Mouse (Mus musculus): ENCODE data around the gene Trpm6. TPM values are rescaled to one million over a fixed set of nuclear protein-coding genes. Genes with fewer than 3 reads are reported as not detected.

The Trpm6 gene
- polyA plus RNA-seq, 1 experiment from 2014 or later = 0.13 TPM

GRCm38 (mm10) chr19:18771561-18771960, 21.8 kb downstream of the Trpm6 start:
- H3K27me3 ChIP-seq = no peaks in the 10 kb centered on the region
- no peak overlapping the region for H3K4me3 ChIP-seq (replicated peaks)
- no peak overlapping the region for H3K4me2 ChIP-seq (replicated peaks)
- no peaks in the 10 kb centered on the region for H3K9me3 ChIP-seq (replicated peaks)
- H3K36me3 ChIP-seq = no peaks in the 10 kb centered on the region
- H3K9ac ChIP-seq = no peak overlapping the region
- H3K4me1 ChIP-seq = no peaks in the 10 kb centered on the region
- H3K27ac ChIP-seq (replicated peaks) = no peak overlapping the region
- 77% methylated on average over 1 of the region's 1 CpGs for WGBS
- ATAC-seq (ENCODE audit: insufficient number of reproducible peaks, low FRiP score, low TSS enrichment, low read depth) = no peak

DNA sequence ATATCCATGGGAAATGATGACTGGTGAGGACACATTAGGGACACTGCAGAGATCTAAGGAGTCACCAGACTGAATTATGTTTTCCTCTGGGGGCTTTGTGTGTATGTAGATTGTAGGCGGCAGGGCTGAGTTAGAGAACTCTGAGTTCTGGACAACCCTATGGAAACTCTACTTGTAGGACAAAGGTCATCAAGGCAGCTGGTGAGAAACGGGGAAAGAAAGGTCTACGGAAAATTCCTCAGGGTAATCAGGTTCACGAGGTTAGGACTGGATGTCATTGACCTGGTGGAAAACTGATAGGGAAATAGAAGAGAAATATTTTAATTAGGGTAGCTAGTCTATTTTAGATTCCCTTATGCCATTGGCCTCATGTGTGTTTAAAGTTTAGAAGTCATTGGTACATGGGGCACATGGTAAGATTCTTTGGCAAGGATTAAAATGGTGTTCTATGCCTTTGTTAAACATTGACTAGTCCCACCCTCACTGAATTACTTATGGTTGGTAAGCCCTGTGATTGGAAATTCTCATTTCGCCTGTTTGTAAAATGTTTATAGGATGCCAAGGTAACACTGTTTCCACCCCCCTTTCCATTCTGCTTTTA, 23.2 kb downstream of the Trpm6 start:
- Histone ChIP-seq H3K27ac (replicated peaks) (no peak overlapping the region), H3K27me3 (no peaks in the 10 kb centered on the region), H3K4me2 (replicated peaks) (no peak overlapping the region), H3K4me1 (no peaks in the 10 kb centered on the region), H3K9me3 (replicated peaks) (no peaks in the 10 kb centered on the region), H3K9ac (no peak overlapping the region), H3K36me3 (no peaks in the 10 kb centered on the region), H3K4me3 (replicated peaks) (no peak overlapping the region)
- no peak for ATAC-seq (ENCODE audit: insufficient number of reproducible peaks, low FRiP score, low TSS enrichment, low read depth)
- 78% methylated on average over 5 of the region's 5 CpGs for WGBS

DNA sequence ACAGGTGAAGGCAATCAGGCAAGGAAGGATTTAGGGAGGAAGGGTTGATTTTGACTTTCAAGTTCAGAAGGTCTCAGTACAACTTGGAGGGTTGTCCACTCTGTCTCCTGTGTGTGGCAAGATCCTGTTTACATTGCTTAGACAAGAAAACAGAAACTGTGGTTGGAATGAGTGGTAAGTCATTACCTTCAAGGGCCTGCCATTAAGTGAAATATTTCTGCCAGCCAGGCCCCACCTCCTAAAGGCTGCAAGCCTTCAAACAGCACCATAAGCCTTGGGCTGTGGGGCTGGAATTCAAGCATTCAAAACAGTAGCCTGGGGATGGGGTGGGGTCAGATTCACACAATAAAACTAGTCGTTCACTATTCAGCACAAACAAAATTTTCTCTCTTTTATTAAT, 24.3 kb downstream of the Trpm6 start:
- Histone ChIP-seq H3K9ac (no peak overlapping the region), H3K27me3 (no peaks in the 10 kb centered on the region), H3K9me3 (replicated peaks) (no peaks in the 10 kb centered on the region), H3K36me3 (no peaks in the 10 kb centered on the region), H3K4me3 (replicated peaks) (no peak overlapping the region), H3K4me1 (no peaks in the 10 kb centered on the region), H3K27ac (replicated peaks) (no peak overlapping the region), H3K4me2 (replicated peaks) (no peak overlapping the region)
- WGBS = 37% methylated on average over 1 of the region's 1 CpGs
- ATAC-seq (ENCODE audit: insufficient number of reproducible peaks, low FRiP score, low TSS enrichment, low read depth) = no peak

DNA sequence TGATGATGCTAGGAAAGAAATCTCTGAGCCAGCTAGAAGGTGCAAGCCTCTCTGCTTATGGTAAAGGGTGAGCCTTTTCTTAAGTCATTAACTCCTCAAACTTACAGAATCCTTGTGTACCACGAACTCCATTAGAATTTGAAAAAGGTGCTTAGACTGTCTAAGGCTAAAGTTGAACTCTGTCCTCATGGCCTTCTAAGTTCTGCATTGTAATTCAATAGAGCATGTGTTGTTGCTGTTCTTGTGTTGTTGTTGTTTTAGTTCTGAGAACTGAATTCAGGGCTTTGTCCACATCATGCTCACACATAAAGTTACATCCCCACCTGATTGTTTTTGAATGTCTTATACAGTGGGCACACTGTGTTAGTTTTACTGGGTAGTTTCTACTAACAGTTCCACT, 49.9 kb downstream of the Trpm6 start:
- no peaks in the 10 kb centered on the region for H3K9me3 ChIP-seq (replicated peaks)
- H3K9ac ChIP-seq = no peak overlapping the region
- no peak overlapping the region for H3K4me3 ChIP-seq (replicated peaks)
- ATAC-seq (ENCODE audit: insufficient number of reproducible peaks, low FRiP score, low TSS enrichment, low read depth) = no peak
- H3K4me2 ChIP-seq (replicated peaks) = no peak overlapping the region
- H3K27me3 ChIP-seq = no peaks in the 10 kb centered on the region
- 81% methylated on average over 1 of the region's 1 CpGs for WGBS
- H3K27ac ChIP-seq (replicated peaks) = no peak overlapping the region
- H3K36me3 ChIP-seq = no peaks in the 10 kb centered on the region
- no peaks in the 10 kb centered on the region for H3K4me1 ChIP-seq

DNA sequence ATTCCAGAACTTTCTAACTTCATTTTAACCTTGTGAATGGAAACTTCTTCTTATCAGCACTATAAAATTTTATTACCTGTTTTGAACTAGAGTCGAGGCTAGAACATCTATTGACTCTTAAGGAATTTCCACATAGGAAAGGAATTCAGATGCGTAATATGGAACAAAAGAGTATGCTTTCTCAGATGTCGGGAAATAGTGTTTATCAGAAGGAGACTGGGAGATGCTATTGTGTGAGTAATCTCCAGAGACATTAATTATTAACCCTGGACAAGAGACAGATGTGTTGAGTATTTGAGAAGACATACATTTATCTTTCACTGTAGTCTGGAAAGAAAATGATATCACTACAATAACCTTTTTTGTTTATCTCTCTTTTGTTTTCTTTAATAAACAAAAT, 61.5 kb downstream of the Trpm6 start:
- Histone ChIP-seq H3K9ac (no peak overlapping the region), H3K9me3 (replicated peaks) (no peaks in the 10 kb centered on the region), H3K4me3 (replicated peaks) (no peak overlapping the region), H3K4me1 (no peaks in the 10 kb centered on the region), H3K27ac (replicated peaks) (no peak overlapping the region), H3K27me3 (no peaks in the 10 kb centered on the region), H3K4me2 (replicated peaks) (no peak overlapping the region), H3K36me3 (no peaks in the 10 kb centered on the region)
- ATAC-seq (ENCODE audit: insufficient number of reproducible peaks, low FRiP score, low TSS enrichment, low read depth) = no peak
- WGBS = 73% methylated on average over 3 of the region's 3 CpGs

DNA sequence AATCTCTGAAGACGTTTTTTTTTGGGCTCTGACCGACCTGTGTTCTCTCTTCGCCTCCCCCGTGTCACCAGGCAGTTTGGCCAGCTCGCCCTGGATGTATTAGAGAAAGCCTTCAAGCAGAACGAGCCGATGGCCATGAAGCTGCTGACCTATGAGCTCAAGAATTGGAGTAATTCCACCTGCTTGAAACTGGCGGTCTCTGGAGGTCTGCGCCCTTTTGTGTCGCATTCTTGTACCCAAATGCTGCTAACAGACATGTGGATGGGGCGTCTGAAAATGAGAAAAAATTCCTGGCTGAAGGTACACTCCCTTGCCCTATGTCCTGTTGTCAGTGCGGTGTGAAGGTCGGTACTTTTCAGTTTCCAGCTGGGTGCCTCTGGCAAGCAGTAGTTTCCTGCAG, 65.4 kb downstream of the Trpm6 start:
- ATAC-seq (ENCODE audit: insufficient number of reproducible peaks, low FRiP score, low TSS enrichment, low read depth) = no peak
- Histone ChIP-seq H3K36me3 (no peaks in the 10 kb centered on the region), H3K9me3 (replicated peaks) (no peaks in the 10 kb centered on the region), H3K27ac (replicated peaks) (no peak overlapping the region), H3K4me3 (replicated peaks) (no peak overlapping the region), H3K4me1 (no peaks in the 10 kb centered on the region), H3K27me3 (no peaks in the 10 kb centered on the region), H3K4me2 (replicated peaks) (no peak overlapping the region), H3K9ac (no peak overlapping the region)
- WGBS = 79% methylated on average over 13 of the region's 13 CpGs

DNA sequence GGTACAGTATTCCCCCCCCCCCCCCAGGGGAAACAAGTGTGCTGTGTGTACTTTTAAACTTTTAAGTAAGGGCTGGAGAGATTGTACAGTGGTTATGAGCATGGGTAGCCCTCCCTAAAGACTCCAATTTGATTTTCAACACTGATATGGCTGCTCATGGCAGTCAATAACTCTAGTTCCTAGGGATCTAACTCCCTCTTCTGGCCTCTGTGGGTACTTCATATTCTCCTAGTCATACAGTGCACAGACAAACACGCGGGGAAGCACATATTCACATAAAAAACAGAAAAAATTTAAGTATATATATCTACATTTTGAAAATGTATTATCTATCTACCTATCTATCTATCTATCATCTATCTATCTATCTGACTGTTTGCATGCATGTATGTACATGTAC, 67.6 kb downstream of the Trpm6 start:
- Histone ChIP-seq H3K36me3 (no peaks in the 10 kb centered on the region), H3K4me3 (replicated peaks) (no peak overlapping the region), H3K9me3 (replicated peaks) (no peaks in the 10 kb centered on the region), H3K9ac (no peak overlapping the region), H3K27me3 (no peaks in the 10 kb centered on the region), H3K4me1 (no peaks in the 10 kb centered on the region), H3K4me2 (replicated peaks) (no peak overlapping the region), H3K27ac (replicated peaks) (no peak overlapping the region)
- ATAC-seq (ENCODE audit: insufficient number of reproducible peaks, low FRiP score, low TSS enrichment, low read depth) = no peak
- WGBS = 75% methylated on average over 2 of the region's 2 CpGs

DNA sequence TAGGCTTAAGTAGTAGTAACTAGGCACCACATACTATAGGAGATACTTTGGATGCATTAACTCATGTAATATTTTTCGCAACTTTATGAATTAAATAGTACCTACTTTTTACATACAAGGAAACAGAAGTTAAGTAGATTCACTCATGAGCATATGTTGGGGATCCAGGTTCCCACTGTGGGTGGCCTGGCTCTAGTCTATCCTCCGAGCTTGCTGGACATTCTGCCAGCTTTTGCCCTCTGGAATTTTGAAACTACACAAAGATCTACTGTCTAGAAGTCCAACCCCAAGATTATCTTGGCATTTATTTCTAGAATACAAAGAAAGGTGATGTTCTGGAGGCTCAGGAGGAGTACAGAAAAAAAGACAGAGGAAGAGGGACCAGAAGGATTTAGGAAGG, 78.8 kb downstream of the Trpm6 start:
- Histone ChIP-seq H3K9ac (no peak overlapping the region), H3K9me3 (replicated peaks) (no peaks in the 10 kb centered on the region), H3K27me3 (no peaks in the 10 kb centered on the region), H3K4me2 (replicated peaks) (no peak overlapping the region), H3K4me1 (no peaks in the 10 kb centered on the region), H3K4me3 (replicated peaks) (no peak overlapping the region), H3K36me3 (no peaks in the 10 kb centered on the region), H3K27ac (replicated peaks) (no peak overlapping the region)
- WGBS = 72% methylated on average over 2 of the region's 2 CpGs
- no peak for ATAC-seq (ENCODE audit: insufficient number of reproducible peaks, low FRiP score, low TSS enrichment, low read depth)

GRCm38 (mm10) chr19:18831196-18831595, 81.4 kb downstream of the Trpm6 start:
- WGBS = 83% methylated on average over 3 of the region's 3 CpGs

DNA sequence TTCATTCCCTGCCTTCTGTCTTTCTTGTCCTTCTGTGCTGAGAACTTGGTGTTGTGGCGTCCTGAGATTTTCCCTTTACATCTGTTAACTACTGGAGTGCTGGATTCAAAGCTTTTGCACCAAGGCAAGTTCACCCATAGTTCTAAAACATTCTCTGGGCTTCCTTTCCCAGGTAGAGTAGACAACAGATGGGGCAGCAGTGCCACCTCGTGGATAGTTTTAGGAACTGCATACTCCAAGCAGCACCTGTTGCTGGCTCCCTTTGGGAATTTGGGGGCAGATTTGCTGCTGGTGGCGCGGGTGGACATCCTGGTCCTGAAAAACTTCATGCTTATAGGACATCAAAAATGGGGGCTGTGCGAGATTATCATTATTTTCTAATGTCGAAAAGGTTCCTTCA, 85.2 kb downstream of the Trpm6 start:
- Histone ChIP-seq H3K9me3 (replicated peaks) (no peaks in the 10 kb centered on the region), H3K27ac (replicated peaks) (no peak overlapping the region), H3K9ac (no peak overlapping the region), H3K4me3 (replicated peaks) (no peak overlapping the region), H3K4me2 (replicated peaks) (no peak overlapping the region), H3K4me1 (no peaks in the 10 kb centered on the region), H3K36me3 (no peaks in the 10 kb centered on the region), H3K27me3 (no peaks in the 10 kb centered on the region)
- WGBS = 10% methylated on average over 6 of the region's 6 CpGs
- no peak for ATAC-seq (ENCODE audit: insufficient number of reproducible peaks, low FRiP score, low TSS enrichment, low read depth)

More at GRCm38 (mm10) chr19:18831196-18831595, 81.4 kb downstream of the Trpm6 start:
- Histone ChIP-seq H3K27ac (replicated peaks) (no peak overlapping the region), H3K4me3 (replicated peaks) (no peak overlapping the region), H3K4me1 (no peaks in the 10 kb centered on the region), H3K27me3 (no peaks in the 10 kb centered on the region), H3K9me3 (replicated peaks) (no peaks in the 10 kb centered on the region), H3K36me3 (no peaks in the 10 kb centered on the region), H3K9ac (no peak overlapping the region), H3K4me2 (replicated peaks) (no peak overlapping the region)
- ATAC-seq (ENCODE audit: insufficient number of reproducible peaks, low FRiP score, low TSS enrichment, low read depth) = no peak

- ATAC-seq (ENCODE audit: insufficient number of reproducible peaks, low FRiP score, low TSS enrichment, low read depth) = no peak
- 68% methylated on average over 19 of the region's 19 CpGs for WGBS
- H3K4me2 ChIP-seq (replicated peaks) = no peak overlapping the region
- no peak overlapping the region for H3K4me3 ChIP-seq (replicated peaks)
- H3K9me3 ChIP-seq (replicated peaks) = no peaks in the 10 kb centered on the region
- no peaks in the 10 kb centered on the region for H3K27me3 ChIP-seq
- no peaks in the 10 kb centered on the region for H3K36me3 ChIP-seq
- no peak overlapping the region for H3K9ac ChIP-seq
- no peak overlapping the region for H3K27ac ChIP-seq (replicated peaks)
- no peaks in the 10 kb centered on the region for H3K4me1 ChIP-seq
Observed at GRCm38 (mm10) chr19:18841789-18842562, 92.2 kb downstream of the Trpm6 start.

GRCm38 (mm10) chr19:18842626-18843025, 92.8 kb downstream of the Trpm6 start:
- Histone ChIP-seq H3K4me2 (replicated peaks) (no peak overlapping the region), H3K9ac (no peak overlapping the region), H3K36me3 (no peaks in the 10 kb centered on the region), H3K9me3 (replicated peaks) (no peaks in the 10 kb centered on the region), H3K4me1 (no peaks in the 10 kb centered on the region), H3K27me3 (no peaks in the 10 kb centered on the region), H3K27ac (replicated peaks) (no peak overlapping the region), H3K4me3 (replicated peaks) (no peak overlapping the region)
- WGBS = 84% methylated on average over 11 of the region's 11 CpGs
- no peak for ATAC-seq (ENCODE audit: insufficient number of reproducible peaks, low FRiP score, low TSS enrichment, low read depth)
